Mouse (Mus musculus) MEL (cell line): ENCODE measurements at regions not wholly inside any gene's neighbourhood (a gene's known extent, or its start where the extent isn't known, plus 50 kb on each side); places are given as distances from the start of the nearest gene placed in this dataset.

Source experiments
- CTCF ChIP-seq, 3 experiments: IDR thresholded peaks in 2 of 3; conservative IDR thresholded peaks in 1 of 3; 2 replicates each; pipeline ENCODE4 v1.5.1; 2011 to 2012; ENCODE audit warnings: low read length in 3 of 3, low read depth in 2 of 3, mild to moderate bottlenecking in 2 of 3, improper control_type of control experiment in 1 of 3, inconsistent platforms in 1 of 3, mixed read lengths in 1 of 3, moderate library complexity in 1 of 3; ENCODE audit not compliant: control insufficient read depth in 1 of 3, insufficient read depth in 1 of 3, poor library complexity in 1 of 3, severe bottlenecking in 1 of 3
- ETS1 ChIP-seq: IDR thresholded peaks from 2 replicates; pipeline ENCODE4 v1.6.1; 2012; ENCODE audit warnings: low read depth, mild to moderate bottlenecking, inconsistent platforms, low read length, improper control_type of control experiment, moderate library complexity
- HCFC1 ChIP-seq: IDR thresholded peaks from 2 replicates; pipeline ENCODE4 v1.6.1; 2012; ENCODE audit warnings: low read depth, mild to moderate bottlenecking, inconsistent platforms, low read length, improper control_type of control experiment, moderate library complexity
- JUND ChIP-seq: IDR thresholded peaks from 2 replicates; pipeline ENCODE4 v1.6.1; 2011; ENCODE audit warnings: low read depth, mild to moderate bottlenecking, improper control_type of control experiment, low read length
- KAT2A ChIP-seq: conservative IDR thresholded peaks from 2 replicates; pipeline ENCODE4 v1.6.1; 2012; ENCODE audit warnings: low read depth, low read length, improper control_type of control experiment, inconsistent platforms
- MEF2A ChIP-seq: IDR thresholded peaks from 2 replicates; pipeline ENCODE4 v1.6.1; 2014; ENCODE audit warnings: low read depth, mild to moderate bottlenecking, inconsistent platforms, low read length, improper control_type of control experiment; ENCODE audit not compliant: poor library complexity, insufficient replicate concordance, severe bottlenecking; ENCODE audit errors: extremely low read depth
- MYB ChIP-seq: IDR thresholded peaks from 2 replicates; pipeline ENCODE4 v1.6.1; 2011; ENCODE audit warnings: mild to moderate bottlenecking, low read depth, low read length, improper control_type of control experiment
- MYC ChIP-seq: IDR thresholded peaks from 2 replicates; pipeline ENCODE4 v1.6.1; 2011; ENCODE audit warnings: low read depth, mild to moderate bottlenecking, low read length, improper control_type of control experiment, moderate library complexity
- NRF1 ChIP-seq: IDR thresholded peaks from 2 replicates; pipeline ENCODE4 v1.6.1; 2014; ENCODE audit warnings: low read depth, mild to moderate bottlenecking, inconsistent platforms, low read length, improper control_type of control experiment, moderate library complexity; ENCODE audit not compliant: poor library complexity, insufficient read depth, severe bottlenecking
- POLR2A ChIP-seq, 2 experiments: IDR thresholded peaks; 2 replicates each; pipeline ENCODE4 v1.6.1; 2011 to 2012; ENCODE audit warnings: low read length in 2 of 2, mild to moderate bottlenecking in 2 of 2, control low read depth in 1 of 2, improper control_type of control experiment in 1 of 2, low read depth in 1 of 2, moderate library complexity in 1 of 2; ENCODE audit not compliant: control insufficient read depth in 1 of 2, insufficient read depth in 1 of 2, poor library complexity in 1 of 2
- POLR2AphosphoS5 ChIP-seq: IDR thresholded peaks from 2 replicates; pipeline ENCODE4 v1.6.1; 2012; ENCODE audit warnings: low read depth, borderline replicate concordance, mild to moderate bottlenecking, inconsistent platforms, low read length, moderate library complexity, mixed read lengths
- RAD21 ChIP-seq: IDR thresholded peaks from 2 replicates; pipeline ENCODE4 v1.6.1; 2011; ENCODE audit warnings: mild to moderate bottlenecking, low read depth, low read length, improper control_type of control experiment
- RCOR1 ChIP-seq: IDR thresholded peaks from 2 replicates; pipeline ENCODE4 v1.6.1; 2012; ENCODE audit warnings: low read depth, mild to moderate bottlenecking, inconsistent platforms, low read length, improper control_type of control experiment
- USF2 ChIP-seq, 2 experiments: IDR thresholded peaks; 2 replicates each; pipeline ENCODE4 v1.6.1; 2011 to 2012; ENCODE audit warnings: improper control_type of control experiment in 2 of 2, low read length in 2 of 2, borderline replicate concordance in 1 of 2, inconsistent platforms in 1 of 2, low read depth in 1 of 2, mild to moderate bottlenecking in 1 of 2; ENCODE audit not compliant: insufficient read depth in 1 of 2

DNA sequence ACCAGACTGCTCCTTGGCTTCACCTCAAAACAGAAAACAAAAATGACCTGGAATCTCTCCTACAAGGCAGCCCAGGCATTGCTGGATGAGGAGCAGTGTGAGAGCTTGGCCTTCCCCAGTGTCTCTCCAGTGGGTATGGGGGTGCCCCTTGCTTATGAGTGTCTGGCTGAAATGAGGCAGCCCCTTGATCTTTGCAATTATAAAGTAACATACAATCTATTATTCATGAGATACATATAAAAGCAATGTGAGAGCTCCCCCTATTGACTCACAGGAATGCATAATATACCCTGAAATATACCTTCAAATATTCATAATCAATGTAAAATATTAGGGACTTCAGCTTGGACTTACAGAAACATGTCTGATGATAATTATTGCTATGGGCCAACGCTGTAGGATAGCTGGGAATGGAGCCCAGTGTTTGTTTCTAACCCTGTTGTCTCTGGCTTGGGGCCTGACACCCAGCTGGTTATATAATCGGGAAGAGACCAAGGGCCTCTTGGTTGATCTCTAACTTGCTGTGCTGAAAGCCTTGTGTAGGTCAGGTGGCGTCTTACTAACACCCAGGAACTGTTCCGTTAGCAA, 52.9 kb upstream of the Eya4 start:
- TF ChIP-seq CTCF (IDR thresholded peaks at IDR 0.05 in 2 of 3, conservative IDR thresholded peaks at IDR 0.05 in 1 of 3; ENCODE audit: control insufficient read depth in 1 of 3, insufficient read depth in 1 of 3, low read depth in 2 of 3, low read length in 3 of 3, poor library complexity in 1 of 3, severe bottlenecking in 1 of 3), result peak in 1 of 3 experiments; percentile 43; a peak in 2 of 6 replicates
- TF ChIP-seq POLR2AphosphoS5, result no peak
- TF ChIP-seq MYB, result no peak
- no peak for TF ChIP-seq RCOR1
- TF ChIP-seq MEF2A, result no peak
- no peak for TF ChIP-seq JUND
- TF ChIP-seq USF2 (IDR thresholded peaks at IDR 0.05; ENCODE audit: borderline replicate concordance in 1 of 2, insufficient read depth in 1 of 2, low read depth in 1 of 2, low read length in 2 of 2), result no peak
- TF ChIP-seq NRF1, result no peak
- peak; percentile 41 for TF ChIP-seq RAD21
- TF ChIP-seq POLR2A (IDR thresholded peaks at IDR 0.05; ENCODE audit: control insufficient read depth in 1 of 2, insufficient read depth in 1 of 2, low read depth in 1 of 2, low read length in 2 of 2, poor library complexity in 1 of 2), result no peak
- TF ChIP-seq MYC, result no peak
- no peak for TF ChIP-seq KAT2A
- no peak for TF ChIP-seq ETS1
- TF ChIP-seq HCFC1, result no peak
